Mouse (Mus musculus) megakaryocyte, embryonic 14.5 days (primary cell): ENCODE measurements at regions not wholly inside any gene's neighbourhood (a gene's known extent, or its start where the extent isn't known, plus 50 kb on each side); places are given as distances from the start of the nearest gene placed in this dataset.

Experiments
- H3K27me3 ChIP-seq: replicated peaks from 2 replicates; pipeline ENCODE3; 2012; ENCODE audit warnings: inconsistent platforms
- H3K36me3 ChIP-seq: replicated peaks from 2 replicates; pipeline ENCODE3; 2012; ENCODE audit warnings: low read length, inconsistent platforms, mixed read lengths
- H3K4me1 ChIP-seq: 2 replicates; pipeline ENCODE4 v1.6.1; 2012; ENCODE audit warnings: inconsistent platforms
- H3K4me3 ChIP-seq: replicated peaks from 2 replicates; pipeline ENCODE3; 2012; ENCODE audit warnings: moderate library complexity, mild to moderate bottlenecking, inconsistent platforms
- H3K9me3 ChIP-seq: 2 replicates; pipeline ENCODE4 v1.6.1; 2012; ENCODE audit warnings: inconsistent platforms
- FLI1 ChIP-seq: IDR thresholded peaks from 2 replicates; pipeline ENCODE4 v1.6.1; 2012; ENCODE audit warnings: low read length, inconsistent platforms, mixed read lengths
- GATA1 ChIP-seq: IDR thresholded peaks from 3 replicates; pipeline ENCODE4 v1.6.1; 2012; ENCODE audit warnings: mixed read lengths, low read length, inconsistent platforms, borderline replicate concordance

DNA sequence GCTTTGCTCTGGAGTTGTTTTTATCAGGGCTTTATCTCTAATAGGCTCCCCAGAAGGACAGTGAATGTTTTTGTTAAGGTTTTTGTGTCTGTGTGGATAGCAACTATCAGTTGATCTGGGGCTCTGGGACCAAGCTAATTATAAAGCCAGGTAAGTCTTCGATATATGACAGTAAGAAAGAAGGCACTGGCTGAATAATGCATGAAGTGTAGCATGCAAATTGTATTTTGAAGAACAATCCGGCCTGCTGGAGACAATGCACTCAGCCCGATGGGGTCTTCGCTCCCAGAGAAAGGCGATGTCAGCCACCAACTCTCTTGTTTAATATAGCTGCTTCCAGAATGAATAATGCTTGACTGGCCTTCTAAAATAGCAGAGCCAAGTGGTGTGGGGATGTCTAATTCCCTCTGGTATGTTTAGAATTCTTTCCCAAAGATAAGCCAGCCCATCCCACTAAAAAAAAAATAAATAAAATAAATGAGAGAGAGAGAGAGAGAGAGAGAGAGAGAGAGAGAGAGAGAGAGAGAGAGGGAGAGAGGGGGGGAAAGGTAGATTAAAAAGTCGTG is 68.6 kb downstream of the Dad1 start:
- H3K9me3 ChIP-seq, result no peaks in the 10 kb centered on the region
- no peak overlapping the region for H3K4me3 ChIP-seq
- peaks cover 23% of the 10 kb centered on the region for H3K27me3 ChIP-seq

DNA sequence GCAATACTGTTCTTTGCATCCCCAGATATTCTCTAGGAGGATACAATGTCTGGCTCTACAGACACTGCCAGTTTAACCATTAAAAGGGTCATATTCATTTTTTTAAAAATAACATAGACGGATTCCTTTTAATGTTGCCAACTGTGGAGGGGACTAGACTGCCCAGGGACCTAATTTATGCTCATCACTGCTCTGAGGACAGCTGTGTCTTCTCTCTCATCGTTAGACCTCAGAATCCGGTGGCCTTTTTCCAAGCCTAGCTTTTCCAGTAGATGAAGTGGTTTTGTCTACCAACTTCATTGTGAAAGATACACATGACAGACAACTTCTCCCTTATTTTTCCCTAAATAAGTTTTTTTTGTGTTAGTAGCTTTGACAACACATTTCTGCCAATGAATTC is 70.0 kb downstream of the Dad1 start:
- no peaks in the 10 kb centered on the region for H3K9me3 ChIP-seq
- TF ChIP-seq FLI1, result no peak
- TF ChIP-seq GATA1, result no peak
- no peak overlapping the region for H3K4me3 ChIP-seq
- peaks cover 23% of the 10 kb centered on the region for H3K27me3 ChIP-seq
- peaks cover 3% of the 10 kb centered on the region; the same call in 1 of the 2 replicates for H3K4me1 ChIP-seq
- no peaks in the 10 kb centered on the region for H3K36me3 ChIP-seq

More for the DNA sequence above, 68.6 kb downstream of the Dad1 start:
- Histone ChIP-seq H3K4me1 (peaks cover 3% of the 10 kb centered on the region; the same call in 1 of the 2 replicates), H3K36me3 (no peaks in the 10 kb centered on the region)
- TF ChIP-seq FLI1, result no peak
- no peak for TF ChIP-seq GATA1

DNA sequence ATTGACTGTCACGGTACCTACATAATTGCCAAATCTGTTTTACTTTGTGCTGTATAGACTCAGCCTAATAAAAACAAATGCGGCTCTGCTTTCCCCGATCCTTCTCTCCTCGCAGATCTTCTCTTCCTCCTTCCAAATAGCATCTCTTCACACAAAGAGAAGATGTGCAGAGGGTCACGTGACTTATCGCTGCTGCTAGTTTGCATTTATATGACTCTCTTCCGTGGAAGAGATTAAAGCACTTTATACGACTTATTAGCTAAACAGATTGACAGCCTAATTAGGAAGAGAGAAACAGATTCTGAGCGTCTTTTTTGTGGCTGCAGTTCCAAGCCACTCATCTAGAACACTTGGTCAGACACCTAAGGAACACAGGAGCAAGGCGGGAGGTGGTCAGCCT is 71.1 kb downstream of the Dad1 start:
- H3K36me3 ChIP-seq, result no peaks in the 10 kb centered on the region
- H3K27me3 ChIP-seq, result peaks cover 23% of the 10 kb centered on the region
- H3K4me3 ChIP-seq, result no peak overlapping the region
- no peak for TF ChIP-seq FLI1
- no peak for TF ChIP-seq GATA1
- H3K4me1 ChIP-seq, result peaks cover 3% of the 10 kb centered on the region; the same call in 1 of the 2 replicates
- H3K9me3 ChIP-seq, result no peaks in the 10 kb centered on the region

DNA sequence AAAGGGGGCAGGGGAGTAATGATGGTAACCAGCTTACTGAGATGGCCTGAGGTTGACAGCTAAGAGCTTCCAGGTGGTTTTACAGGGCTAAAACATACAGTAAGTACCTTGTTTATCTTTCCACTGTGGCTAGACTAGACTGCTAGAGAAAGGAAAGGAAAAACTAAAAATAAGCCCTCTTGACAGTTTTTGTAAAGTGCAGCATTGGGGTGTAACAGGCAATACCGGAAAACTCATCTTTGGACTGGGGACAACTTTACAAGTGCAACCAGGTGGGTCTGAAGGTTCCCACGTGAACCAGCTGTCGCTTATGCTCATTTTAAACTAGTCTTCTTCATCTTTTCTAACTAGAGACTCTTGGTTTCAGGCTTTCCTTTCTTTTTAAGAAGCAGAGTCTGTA is 72.6 kb downstream of the Dad1 start:
- Histone ChIP-seq H3K36me3 (no peaks in the 10 kb centered on the region), H3K4me3 (no peak overlapping the region), H3K27me3 (peaks cover 32% of the 10 kb centered on the region), H3K4me1 (peaks cover 3% of the 10 kb centered on the region; the same call in 1 of the 2 replicates), H3K9me3 (no peaks in the 10 kb centered on the region)
- TF ChIP-seq FLI1 (no peak), GATA1 (no peak)

DNA sequence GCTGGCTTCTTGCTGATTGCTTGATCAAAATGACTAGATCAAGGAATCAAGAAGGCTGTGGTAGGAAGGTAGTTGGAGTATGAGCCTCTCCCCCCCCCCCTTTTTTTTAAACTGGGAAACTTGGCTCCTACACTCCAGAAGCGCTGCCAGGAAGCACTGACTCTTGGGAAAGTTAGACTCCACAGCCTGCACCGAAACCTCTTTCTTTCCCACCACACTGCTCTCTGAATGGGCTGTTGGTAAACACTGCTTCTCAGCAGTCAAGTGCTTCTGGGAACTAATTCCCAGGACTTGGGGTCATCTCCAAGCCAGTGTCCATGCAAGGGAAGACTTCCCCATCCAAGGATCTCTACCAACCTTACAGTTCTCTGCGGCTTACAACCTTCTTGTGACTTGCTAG is 73.2 kb downstream of the Dad1 start:
- TF ChIP-seq FLI1 (no peak), GATA1 (no peak)
- Histone ChIP-seq H3K36me3 (no peaks in the 10 kb centered on the region), H3K4me3 (no peak overlapping the region), H3K9me3 (no peaks in the 10 kb centered on the region), H3K4me1 (peaks cover 3% of the 10 kb centered on the region; the same call in 1 of the 2 replicates), H3K27me3 (peaks cover 34% of the 10 kb centered on the region)

DNA sequence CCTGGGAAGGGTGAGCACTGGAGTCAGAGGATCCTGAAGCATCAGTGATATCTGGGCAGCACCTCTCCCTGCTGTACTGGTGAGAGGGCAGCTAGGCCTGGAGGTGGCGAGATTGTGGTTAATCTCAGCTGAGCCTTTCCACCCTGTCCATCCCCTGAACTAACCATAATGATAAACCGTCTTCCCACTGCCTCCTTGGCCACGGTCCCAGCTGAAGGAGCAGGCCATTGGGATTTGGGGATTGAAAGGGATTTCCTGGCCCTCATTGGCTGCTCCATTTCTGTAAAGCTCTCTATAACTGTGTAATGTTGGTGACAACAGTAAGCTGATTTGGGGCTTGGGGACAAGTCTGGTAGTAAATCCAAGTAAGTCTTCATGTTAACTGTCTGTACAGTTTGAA is 73.6 kb downstream of the Dad1 start:
- Histone ChIP-seq H3K4me1 (peaks cover 3% of the 10 kb centered on the region; the same call in 1 of the 2 replicates), H3K4me3 (no peak overlapping the region), H3K9me3 (no peaks in the 10 kb centered on the region), H3K27me3 (peaks cover 36% of the 10 kb centered on the region), H3K36me3 (no peaks in the 10 kb centered on the region)
- TF ChIP-seq GATA1, result no peak
- no peak for TF ChIP-seq FLI1

DNA sequence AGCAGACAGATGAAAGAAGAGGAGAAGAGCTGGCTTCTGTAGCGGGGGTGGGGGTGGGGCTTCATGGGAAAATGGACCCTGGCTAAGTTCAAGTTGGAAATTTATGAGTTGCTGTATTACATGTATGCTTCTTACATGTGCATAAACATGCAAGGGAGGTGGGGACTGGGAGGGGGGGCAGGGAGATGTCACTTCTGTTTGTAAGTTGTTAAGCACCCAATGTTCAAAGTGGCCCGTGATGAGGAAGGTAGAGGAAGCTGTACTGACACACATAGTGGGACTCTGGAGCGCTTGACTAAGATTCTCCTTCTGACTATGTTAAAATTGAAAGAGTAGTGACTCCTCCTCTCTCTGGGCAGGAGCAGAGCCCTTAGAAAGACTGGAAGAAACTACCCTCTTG is 75.0 kb downstream of the Dad1 start:
- H3K9me3 ChIP-seq, result no peaks in the 10 kb centered on the region
- H3K27me3 ChIP-seq, result peaks cover 41% of the 10 kb centered on the region
- no peaks in the 10 kb centered on the region for H3K36me3 ChIP-seq
- peaks cover 3% of the 10 kb centered on the region; the same call in 1 of the 2 replicates for H3K4me1 ChIP-seq
- no peak overlapping the region for H3K4me3 ChIP-seq
- TF ChIP-seq FLI1 (no peak), GATA1 (no peak)

DNA sequence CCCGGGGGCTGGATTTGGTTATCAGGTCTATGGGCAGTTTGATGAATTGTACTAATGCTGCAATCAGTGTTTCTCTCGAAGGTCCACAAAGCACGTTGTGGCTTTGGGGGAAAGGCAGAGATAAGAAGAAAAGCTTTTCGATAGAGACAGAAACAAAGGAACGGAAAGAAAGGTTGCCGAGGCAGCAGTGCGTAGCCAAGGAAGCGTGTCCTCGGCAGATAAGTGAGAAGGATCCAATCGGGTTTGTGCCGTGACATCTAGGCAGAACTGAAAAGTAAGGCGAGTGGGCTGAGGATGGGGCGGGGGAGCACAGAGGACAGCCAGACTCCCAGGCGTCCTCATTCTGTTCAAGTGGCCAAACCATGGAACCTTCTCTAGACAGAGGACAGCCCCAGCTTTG is 77.4 kb downstream of the Dad1 start:
- peaks cover 3% of the 10 kb centered on the region; the same call in 1 of the 2 replicates for H3K4me1 ChIP-seq
- H3K9me3 ChIP-seq, result no peaks in the 10 kb centered on the region
- peaks cover 50% of the 10 kb centered on the region for H3K27me3 ChIP-seq
- no peak overlapping the region for H3K4me3 ChIP-seq
- no peak for TF ChIP-seq GATA1
- no peak for TF ChIP-seq FLI1
- H3K36me3 ChIP-seq, result no peaks in the 10 kb centered on the region

DNA sequence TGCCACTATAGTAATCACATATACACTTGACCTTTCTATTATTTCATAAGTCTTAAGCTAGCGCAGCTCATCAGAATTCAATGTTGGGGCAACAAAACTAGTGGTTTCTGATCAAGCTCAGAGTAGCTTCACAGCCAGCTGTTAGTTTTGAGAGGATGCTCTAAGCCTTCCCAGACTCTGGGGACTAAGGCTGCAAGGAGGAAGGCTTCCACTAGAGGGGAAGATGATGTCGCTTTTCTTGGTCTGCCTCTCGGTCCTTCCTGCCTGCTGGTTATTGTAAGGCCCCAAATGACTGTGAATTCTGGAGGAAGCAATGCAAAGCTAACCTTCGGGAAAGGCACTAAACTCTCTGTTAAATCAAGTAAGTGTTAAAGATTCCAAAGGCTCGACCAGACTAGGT is 78.4 kb downstream of the Dad1 start:
- H3K27me3 ChIP-seq, result peaks cover 52% of the 10 kb centered on the region
- TF ChIP-seq FLI1 (no peak), GATA1 (no peak)
- H3K36me3 ChIP-seq, result no peaks in the 10 kb centered on the region
- H3K4me1 ChIP-seq, result no peaks in the 10 kb centered on the region
- H3K4me3 ChIP-seq, result no peak overlapping the region
- no peaks in the 10 kb centered on the region for H3K9me3 ChIP-seq

DNA sequence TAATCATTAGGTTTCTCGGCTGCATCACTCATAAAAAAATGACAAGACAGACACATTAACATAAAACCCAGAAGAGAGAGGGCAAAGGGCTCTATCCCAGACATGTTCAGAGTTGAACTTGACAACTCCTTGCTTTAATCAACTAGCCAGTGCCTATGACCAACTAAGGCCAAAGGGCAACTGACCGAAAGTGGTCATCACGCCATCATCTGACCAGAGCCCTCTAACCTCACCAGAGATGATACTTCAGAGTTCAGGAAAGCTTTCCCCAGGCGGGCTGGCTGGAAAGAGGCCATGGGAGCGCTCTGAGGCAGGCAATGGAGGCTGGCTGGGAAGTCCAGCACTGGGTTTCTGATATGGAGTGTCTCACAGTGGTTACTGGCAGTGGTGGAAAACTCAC is 80.6 kb downstream of the Dad1 start:
- no peak overlapping the region for H3K4me3 ChIP-seq
- no peaks in the 10 kb centered on the region for H3K36me3 ChIP-seq
- TF ChIP-seq FLI1 (no peak), GATA1 (no peak)
- no peaks in the 10 kb centered on the region for H3K4me1 ChIP-seq
- H3K27me3 ChIP-seq, result peaks cover 49% of the 10 kb centered on the region
- no peaks in the 10 kb centered on the region for H3K9me3 ChIP-seq

DNA sequence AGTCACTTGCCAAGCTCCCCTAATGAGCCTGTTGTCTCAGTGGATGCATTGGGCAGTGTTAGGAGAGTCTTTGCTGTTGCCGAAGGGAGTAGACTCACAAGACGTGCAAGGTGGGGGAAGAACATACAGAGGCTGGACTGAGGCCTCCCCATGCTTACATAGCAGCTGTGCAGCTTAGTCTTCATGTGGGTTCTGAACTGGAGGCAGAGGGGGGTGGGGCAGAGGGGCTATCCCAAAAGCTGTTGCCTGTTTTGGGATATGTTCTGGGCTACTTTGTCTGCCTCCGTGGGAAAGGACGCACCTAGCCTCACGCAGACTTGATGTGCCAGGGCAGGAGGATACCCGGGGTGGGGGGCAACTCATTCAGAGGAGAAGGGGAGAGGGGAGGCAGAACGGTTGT is 84.7 kb downstream of the Dad1 start:
- TF ChIP-seq GATA1, result no peak
- no peak for TF ChIP-seq FLI1
- Histone ChIP-seq H3K27me3 (peaks cover 31% of the 10 kb centered on the region), H3K4me1 (no peaks in the 10 kb centered on the region), H3K9me3 (no peaks in the 10 kb centered on the region), H3K36me3 (no peaks in the 10 kb centered on the region), H3K4me3 (no peak overlapping the region)

DNA sequence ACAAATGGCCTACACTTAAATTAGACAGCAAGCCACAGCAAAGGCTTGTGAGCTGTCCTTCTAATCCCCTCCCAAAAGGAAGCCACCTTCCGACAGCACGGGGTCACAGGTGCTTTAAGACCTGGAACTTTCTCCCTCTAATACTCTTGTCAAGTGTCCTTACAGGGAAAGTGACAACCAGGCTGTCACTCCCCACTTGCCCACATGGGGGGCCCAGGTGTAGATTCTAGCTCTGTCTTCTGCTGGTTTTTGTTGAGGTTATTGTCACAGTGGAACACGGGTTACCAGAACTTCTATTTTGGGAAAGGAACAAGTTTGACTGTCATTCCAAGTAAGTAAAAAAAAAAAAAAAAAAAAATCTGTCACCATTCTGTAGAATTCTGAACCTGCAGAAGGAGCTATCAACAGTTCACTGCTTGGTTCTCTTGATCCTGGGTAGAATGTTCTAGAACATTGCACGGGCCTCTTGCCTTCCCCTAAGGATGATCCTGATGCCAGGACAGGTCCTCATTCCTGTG is 85.4 kb downstream of the Dad1 start:
- H3K9me3 ChIP-seq, result no peaks in the 10 kb centered on the region
- H3K27me3 ChIP-seq, result peaks cover 32% of the 10 kb centered on the region
- H3K36me3 ChIP-seq, result no peaks in the 10 kb centered on the region
- TF ChIP-seq FLI1 (no peak), GATA1 (no peak)
- H3K4me3 ChIP-seq, result no peak overlapping the region
- no peaks in the 10 kb centered on the region for H3K4me1 ChIP-seq
